Mouse (Mus musculus): ENCODE measurements at regions not wholly inside any gene's neighbourhood (a gene's known extent, or its start where the extent isn't known, plus 50 kb on each side); places are given as distances from the start of the nearest gene placed in this dataset.
A peak's percentile ranks its signal among the peaks of the same experiment; 100 is the strongest.

DNA sequence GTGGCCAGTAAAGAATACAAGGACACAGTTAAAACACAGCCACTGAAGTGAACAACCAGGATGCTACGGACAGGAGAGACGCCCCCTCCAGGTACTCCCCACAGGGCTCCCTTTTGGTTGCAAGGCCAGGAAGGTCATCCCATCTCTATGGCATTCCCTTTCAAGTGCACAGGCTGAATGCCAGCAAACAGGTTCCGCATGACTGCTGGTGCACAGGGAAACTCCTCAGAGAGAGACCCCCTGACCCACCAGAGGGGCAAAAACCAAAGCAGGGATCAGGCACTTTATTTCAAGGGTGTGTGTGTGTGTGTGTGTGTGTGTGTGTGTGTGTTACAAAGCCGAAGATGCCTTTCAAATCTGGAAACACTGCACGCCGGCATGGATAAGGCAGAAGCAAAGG is 721.1 kb downstream of the Nr2f2 start:
- 41% methylated on average over 6 of the region's 6 CpGs for WGBS
- peaks cover 24% of the 10 kb centered on the region for H3K27me3 ChIP-seq (ENCODE audit: poor library complexity, severe bottlenecking)
- no peaks in the 10 kb centered on the region for H3K9me3 ChIP-seq
- no peaks in the 10 kb centered on the region for H3K36me3 ChIP-seq (replicated peaks)
- H3K4me3 ChIP-seq: no peak overlapping the region
- H3K27ac ChIP-seq: no peak overlapping the region
- peaks cover 12% of the 10 kb centered on the region for H3K4me1 ChIP-seq
- DNase-seq (ENCODE audit: extremely low spot score, low spot score): no peak

GRCm38 (mm10) chr7:69641652-69642051 is 724.9 kb downstream of the Nr2f2 start:
- H3K4me3 ChIP-seq: no peak overlapping the region
- DNase-seq (ENCODE audit: extremely low spot score, low spot score): no peak
- H3K27me3 ChIP-seq (ENCODE audit: poor library complexity, severe bottlenecking): peaks cover 24% of the 10 kb centered on the region
- no peaks in the 10 kb centered on the region for H3K9me3 ChIP-seq
- peaks cover 12% of the 10 kb centered on the region for H3K4me1 ChIP-seq
- WGBS: 40% methylated on average over 9 of the region's 9 CpGs
- H3K27ac ChIP-seq: no peak overlapping the region
- no peaks in the 10 kb centered on the region for H3K36me3 ChIP-seq (replicated peaks)

DNA sequence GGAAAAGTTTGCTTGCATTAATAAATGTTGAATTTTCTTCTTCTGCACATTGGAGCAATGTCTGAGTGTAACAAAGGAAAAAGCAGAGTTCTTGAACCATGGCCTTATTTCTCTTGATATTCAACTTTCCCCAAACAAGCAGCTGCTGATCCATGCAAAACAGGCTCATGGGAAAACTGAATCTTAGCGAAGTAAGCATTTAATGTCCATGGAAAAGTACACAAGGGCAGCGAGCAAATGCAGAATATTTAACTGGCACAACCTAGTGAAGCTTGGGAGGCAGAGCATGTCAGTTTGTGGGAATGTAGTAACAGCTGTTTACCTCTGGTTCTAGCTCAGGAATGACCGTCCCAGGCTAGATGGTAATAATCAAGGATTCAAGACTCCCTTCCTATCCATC is 766.7 kb downstream of the Nr2f2 start:
- 82% methylated on average over 3 of the region's 3 CpGs for WGBS
- Histone ChIP-seq H3K4me1 (no peaks in the 10 kb centered on the region), H3K27ac (no peak overlapping the region), H3K36me3 (replicated peaks) (no peaks in the 10 kb centered on the region), H3K4me3 (no peak overlapping the region), H3K9me3 (no peaks in the 10 kb centered on the region), H3K27me3 (ENCODE audit: poor library complexity, severe bottlenecking) (no peaks in the 10 kb centered on the region)
- no peak for DNase-seq (ENCODE audit: extremely low spot score, low spot score)

DNA sequence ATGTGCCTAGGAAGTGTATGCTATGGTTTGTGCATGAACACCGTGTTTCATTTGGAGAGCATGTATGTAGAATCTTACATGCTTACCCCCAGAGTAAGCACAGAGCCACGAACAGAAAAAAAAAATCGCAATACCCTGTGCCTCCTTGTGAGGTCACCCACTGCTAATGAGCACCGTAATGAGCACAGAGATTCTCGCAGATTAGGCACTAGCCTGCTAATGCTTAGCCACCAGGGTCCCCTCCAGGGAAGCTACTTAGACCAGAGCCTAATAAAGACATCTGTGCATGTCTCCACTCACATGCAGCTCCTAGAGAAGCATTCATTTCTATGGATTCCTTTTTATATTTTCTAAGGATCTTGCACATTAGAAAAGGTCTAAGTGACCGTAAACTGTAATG is 780.8 kb downstream of the Nr2f2 start:
- WGBS: 36% methylated on average over 6 of the region's 6 CpGs
- H3K9me3 ChIP-seq: no peaks in the 10 kb centered on the region
- H3K27me3 ChIP-seq (ENCODE audit: poor library complexity, severe bottlenecking): peaks cover 48% of the 10 kb centered on the region
- H3K36me3 ChIP-seq (replicated peaks): no peaks in the 10 kb centered on the region
- peaks cover 49% of the 10 kb centered on the region for H3K4me1 ChIP-seq
- no peak overlapping the region for H3K27ac ChIP-seq
- H3K4me3 ChIP-seq: no peak overlapping the region
- DNase-seq (ENCODE audit: extremely low spot score, low spot score): no peak

GRCm38 (mm10) chr7:69585131-69585530 is 781.4 kb downstream of the Nr2f2 start:
- 88% methylated on average over 4 of the region's 4 CpGs for WGBS
- H3K4me1 ChIP-seq: peaks cover 53% of the 10 kb centered on the region
- no peak for DNase-seq (ENCODE audit: extremely low spot score, low spot score)
- H3K4me3 ChIP-seq: no peak overlapping the region
- H3K27me3 ChIP-seq (ENCODE audit: poor library complexity, severe bottlenecking): peaks cover 53% of the 10 kb centered on the region
- H3K27ac ChIP-seq: 0 out of 2 replicates have a peak overlapping the region, but pooled peaks have one; percentile 12
- H3K9me3 ChIP-seq: no peaks in the 10 kb centered on the region
- H3K36me3 ChIP-seq (replicated peaks): no peaks in the 10 kb centered on the region

DNA sequence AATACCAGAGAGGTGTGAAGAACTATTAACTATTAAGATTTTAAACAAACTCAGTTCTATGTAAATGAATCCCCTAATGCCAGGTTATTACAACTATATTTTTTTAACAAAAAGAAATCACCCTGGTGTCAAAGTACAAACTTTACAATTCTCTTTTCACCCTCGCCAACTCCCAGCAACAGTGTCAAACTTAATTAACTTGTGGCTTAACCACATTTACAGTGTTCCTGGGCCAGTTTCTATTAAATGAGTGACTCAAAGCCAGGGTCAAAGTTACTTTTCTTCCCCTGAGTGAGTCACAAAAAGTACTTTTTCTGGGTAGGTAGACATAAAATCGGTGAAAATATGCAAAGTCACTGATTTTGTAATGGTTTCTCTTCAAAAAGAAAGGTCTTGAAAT is 782.0 kb downstream of the Nr2f2 start:
- H3K4me3 ChIP-seq: no peak overlapping the region
- no peaks in the 10 kb centered on the region for H3K36me3 ChIP-seq (replicated peaks)
- peaks cover 53% of the 10 kb centered on the region for H3K27me3 ChIP-seq (ENCODE audit: poor library complexity, severe bottlenecking)
- H3K4me1 ChIP-seq: peaks cover 59% of the 10 kb centered on the region
- H3K27ac ChIP-seq: no peak overlapping the region
- 71% methylated on average over 2 of the region's 2 CpGs for WGBS
- H3K9me3 ChIP-seq: no peaks in the 10 kb centered on the region
- no peak for DNase-seq (ENCODE audit: extremely low spot score, low spot score)

DNA sequence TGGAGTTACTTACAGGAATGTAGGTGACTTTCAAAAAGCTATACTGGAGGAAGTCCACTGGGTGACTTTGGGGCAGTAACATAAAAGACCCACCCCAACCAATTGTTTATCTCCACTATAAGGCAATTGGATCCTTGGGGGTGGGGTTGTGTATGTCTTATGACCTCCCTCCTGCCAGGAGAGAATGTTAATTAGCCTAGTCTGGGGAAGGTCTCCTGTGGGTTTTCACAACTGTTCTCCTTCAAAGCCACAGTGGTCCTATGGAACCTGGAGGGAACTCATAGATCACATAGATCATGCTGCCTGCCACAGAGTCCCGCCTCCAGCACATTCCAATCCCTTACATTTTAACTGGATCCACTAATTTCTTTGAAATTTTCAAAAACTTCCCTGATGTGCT is 782.6 kb downstream of the Nr2f2 start:
- no peak for DNase-seq (ENCODE audit: extremely low spot score, low spot score)
- 42% methylated on average over 1 of the region's 1 CpGs for WGBS
- Histone ChIP-seq H3K4me1 (peaks cover 65% of the 10 kb centered on the region), H3K27me3 (ENCODE audit: poor library complexity, severe bottlenecking) (peaks cover 53% of the 10 kb centered on the region), H3K9me3 (no peaks in the 10 kb centered on the region), H3K4me3 (no peak overlapping the region), H3K27ac (no peak overlapping the region), H3K36me3 (replicated peaks) (no peaks in the 10 kb centered on the region)

DNA sequence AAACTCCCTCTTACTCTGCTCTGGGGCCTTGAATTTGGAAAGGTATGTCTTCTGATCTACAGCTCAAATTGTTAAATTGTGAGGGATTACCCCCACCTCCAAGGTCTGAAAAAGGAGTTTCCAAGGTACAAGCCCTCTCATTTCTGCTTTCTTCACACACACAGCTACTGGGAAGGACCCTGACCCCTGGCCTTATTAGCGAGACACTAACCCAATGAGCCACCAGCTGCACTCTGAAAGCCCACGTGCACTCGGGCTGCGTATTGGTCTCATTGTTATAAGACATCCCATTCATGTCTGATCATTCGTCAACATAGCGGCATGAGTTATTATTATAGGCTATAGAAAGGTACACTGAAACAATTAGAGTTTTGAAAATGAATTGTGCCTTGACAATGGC is 784.9 kb downstream of the Nr2f2 start:
- Histone ChIP-seq H3K36me3 (replicated peaks) (no peaks in the 10 kb centered on the region), H3K9me3 (no peaks in the 10 kb centered on the region), H3K27ac (no peak overlapping the region; the same call in 1 of the 2 replicates), H3K4me1 (peaks cover 81% of the 10 kb centered on the region), H3K27me3 (ENCODE audit: poor library complexity, severe bottlenecking) (peaks cover 62% of the 10 kb centered on the region), H3K4me3 (no peak overlapping the region)
- WGBS: 34% methylated on average over 6 of the region's 6 CpGs
- DNase-seq (ENCODE audit: extremely low spot score, low spot score): peak; percentile 24

GRCm38 (mm10) chr7:69578958-69579810 is 787.4 kb downstream of the Nr2f2 start:
- H3K36me3 ChIP-seq (replicated peaks): no peaks in the 10 kb centered on the region
- H3K9me3 ChIP-seq: no peaks in the 10 kb centered on the region
- DNase-seq (ENCODE audit: extremely low spot score, low spot score): peak; percentile 74
- H3K27ac ChIP-seq: peak overlapping the region; percentile 65
- peaks cover 64% of the 10 kb centered on the region for H3K4me1 ChIP-seq
- H3K27me3 ChIP-seq (ENCODE audit: poor library complexity, severe bottlenecking): peaks cover 78% of the 10 kb centered on the region
- 17% methylated on average over 18 of the region's 18 CpGs for WGBS
- peak overlapping the region; percentile 22; the same call in 1 of the 2 replicates for H3K4me3 ChIP-seq

DNA sequence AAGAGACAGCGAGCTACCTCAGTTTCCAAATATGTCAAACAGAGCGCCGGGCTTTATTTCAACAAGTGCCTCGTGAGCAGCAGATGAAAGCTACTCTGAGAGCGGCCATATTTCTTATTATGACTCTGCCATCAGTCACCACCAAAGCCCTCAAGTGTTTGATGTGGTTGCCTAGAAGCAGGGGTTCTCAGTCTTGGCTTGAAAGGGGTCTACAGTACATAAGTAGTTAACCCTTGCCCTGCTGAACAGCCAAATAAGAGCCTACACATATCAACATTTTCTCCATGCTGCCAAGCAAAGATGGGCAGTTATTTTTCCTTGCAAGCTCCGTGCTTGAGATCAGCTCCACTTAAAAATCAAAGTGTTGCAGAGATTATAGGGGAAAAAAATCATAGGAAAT is 788.8 kb downstream of the Nr2f2 start:
- no peaks in the 10 kb centered on the region for H3K36me3 ChIP-seq (replicated peaks)
- no peak overlapping the region; the same call in 1 of the 2 replicates for H3K27ac ChIP-seq
- no peak overlapping the region for H3K4me3 ChIP-seq
- H3K4me1 ChIP-seq: peaks cover 56% of the 10 kb centered on the region
- H3K9me3 ChIP-seq: no peaks in the 10 kb centered on the region
- peaks cover 66% of the 10 kb centered on the region for H3K27me3 ChIP-seq (ENCODE audit: poor library complexity, severe bottlenecking)
- 77% methylated on average over 6 of the region's 6 CpGs for WGBS
- DNase-seq (ENCODE audit: extremely low spot score, low spot score): no peak

GRCm38 (mm10) chr7:69576596-69576995 is 789.9 kb downstream of the Nr2f2 start:
- DNase-seq (ENCODE audit: extremely low spot score, low spot score): no peak
- Histone ChIP-seq H3K4me3 (no peak overlapping the region), H3K27ac (no peak overlapping the region), H3K27me3 (ENCODE audit: poor library complexity, severe bottlenecking) (peaks cover 54% of the 10 kb centered on the region), H3K4me1 (peaks cover 49% of the 10 kb centered on the region), H3K9me3 (no peaks in the 10 kb centered on the region), H3K36me3 (replicated peaks) (no peaks in the 10 kb centered on the region)
- 91% methylated on average over 6 of the region's 6 CpGs for WGBS

DNA sequence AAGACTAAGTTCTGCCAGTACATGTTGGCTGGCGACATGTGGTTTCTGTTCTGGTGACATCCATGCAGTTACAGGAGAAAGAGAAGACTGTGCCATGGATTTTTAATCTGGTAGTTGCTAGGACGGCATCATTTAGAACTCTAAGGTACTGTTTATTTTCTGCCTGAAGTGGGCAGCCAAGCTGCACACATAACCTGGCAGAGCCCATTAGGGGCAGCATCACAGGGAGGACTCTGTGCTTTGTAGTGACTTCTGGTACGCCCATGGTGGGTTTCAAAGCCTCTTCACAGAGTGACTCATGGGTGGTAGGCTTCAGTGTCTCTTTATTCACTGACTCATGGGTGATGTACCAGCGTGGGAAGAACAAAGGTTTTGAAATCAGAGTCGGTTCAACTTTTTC is 792.8 kb downstream of the Nr2f2 start:
- H3K4me1 ChIP-seq: peaks cover 22% of the 10 kb centered on the region
- no peaks in the 10 kb centered on the region for H3K36me3 ChIP-seq (replicated peaks)
- WGBS: 85% methylated on average over 5 of the region's 5 CpGs
- no peak overlapping the region for H3K4me3 ChIP-seq
- H3K27me3 ChIP-seq (ENCODE audit: poor library complexity, severe bottlenecking): peaks cover 40% of the 10 kb centered on the region
- DNase-seq (ENCODE audit: extremely low spot score, low spot score): no peak
- H3K27ac ChIP-seq: no peak overlapping the region
- H3K9me3 ChIP-seq: no peaks in the 10 kb centered on the region

GRCm38 (mm10) chr7:69572626-69573394 is 793.7 kb downstream of the Nr2f2 start:
- Histone ChIP-seq H3K9me3 (no peaks in the 10 kb centered on the region), H3K27me3 (ENCODE audit: poor library complexity, severe bottlenecking) (peaks cover 34% of the 10 kb centered on the region), H3K36me3 (replicated peaks) (no peaks in the 10 kb centered on the region), H3K27ac (no peak overlapping the region), H3K4me1 (peaks cover 13% of the 10 kb centered on the region), H3K4me3 (no peak overlapping the region)
- no peak for DNase-seq (ENCODE audit: extremely low spot score, low spot score)
- WGBS: 77% methylated on average over 7 of the region's 7 CpGs

Measured in forebrain, embryonic 10.5 days (tissue).